Mouse (Mus musculus) layer of hippocampus, adult 2 months (tissue): Measurements from ENCODE around the gene Gm49396. TPM values are rescaled to one million over a fixed set of nuclear protein-coding genes. Genes with fewer than 3 reads are reported as not detected.

ENCODE experiments used
- DNase-seq, 2 experiments: peaks; one replicate each; pipeline ENCODE4 v3.0.0; 2022; ENCODE audit warnings: low spot score in 2 of 2
- H3K27ac ChIP-seq: fragments of 200-600 bp; 2 replicates; pipeline ENCODE4 v1.8.1; 2022
- H3K4me3 ChIP-seq: fragments of 200-600 bp; 2 replicates; pipeline ENCODE4 v1.8.1; 2022; ENCODE audit warnings: mild to moderate bottlenecking
- CTCF ChIP-seq: fragments of 200-600 bp; conservative IDR thresholded peaks from 2 replicates; pipeline ENCODE4 v1.8.1; 2022; ENCODE audit warnings: antibody characterized with exemption, mild to moderate bottlenecking, moderate library complexity
- total RNA-seq, 2 experiments: library from RNA; stranded (reverse); gene quantifications; 2 replicates each; pipeline ENCODE4 v1.2.3; 2021

Gm49396 gene
- total RNA-seq, 2 experiments from 2014 or later, result 9.0 to 11.4 TPM

DNA sequence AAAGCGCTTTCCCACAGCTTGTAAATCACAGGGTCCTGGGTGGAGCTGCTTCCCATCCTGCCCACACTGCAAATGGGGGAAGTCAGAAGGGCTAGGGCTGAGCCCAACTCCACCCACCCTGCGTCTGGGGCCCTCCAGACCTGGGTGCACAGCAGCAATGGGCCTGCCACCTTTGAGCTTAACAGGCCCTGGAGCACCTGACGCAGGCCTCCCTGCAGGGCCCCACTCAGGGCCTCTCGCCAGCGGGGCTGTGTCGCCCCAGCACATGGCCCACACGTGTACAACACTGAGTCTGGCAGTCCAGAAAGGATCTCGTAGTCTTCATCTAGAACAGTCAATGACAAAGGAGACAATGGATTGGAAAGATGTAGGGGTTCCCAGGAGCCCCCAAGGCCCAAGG is 16.8 kb downstream of the Gm49396 start:
- Histone ChIP-seq H3K27ac (no peak overlapping the region), H3K4me3 (no peak overlapping the region)
- TF ChIP-seq CTCF, result no peak
- no peak for DNase-seq

DNA sequence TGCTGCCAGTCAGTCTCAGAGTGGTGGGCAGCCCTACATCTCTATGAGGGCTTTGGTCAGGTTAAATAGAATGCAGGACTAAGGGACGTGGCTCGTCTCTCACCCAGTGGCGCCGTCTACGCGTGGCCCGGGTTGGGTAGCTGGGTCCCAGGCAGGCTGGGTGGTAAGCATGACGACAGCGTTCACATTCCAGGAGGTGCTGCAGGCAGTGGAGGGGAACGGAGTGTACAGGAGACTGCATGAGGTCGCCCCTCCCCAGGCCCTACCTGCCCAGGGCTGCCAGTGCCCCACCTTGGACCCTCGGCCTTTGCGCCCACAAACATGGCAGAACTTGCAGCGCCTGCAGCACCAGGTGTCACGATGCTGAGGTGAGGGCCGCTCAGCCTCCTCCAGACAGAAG is 18.4 kb downstream of the Gm49396 start:
- no peak overlapping the region for H3K27ac ChIP-seq
- DNase-seq, result no peak
- TF ChIP-seq CTCF, result no peak

DNA sequence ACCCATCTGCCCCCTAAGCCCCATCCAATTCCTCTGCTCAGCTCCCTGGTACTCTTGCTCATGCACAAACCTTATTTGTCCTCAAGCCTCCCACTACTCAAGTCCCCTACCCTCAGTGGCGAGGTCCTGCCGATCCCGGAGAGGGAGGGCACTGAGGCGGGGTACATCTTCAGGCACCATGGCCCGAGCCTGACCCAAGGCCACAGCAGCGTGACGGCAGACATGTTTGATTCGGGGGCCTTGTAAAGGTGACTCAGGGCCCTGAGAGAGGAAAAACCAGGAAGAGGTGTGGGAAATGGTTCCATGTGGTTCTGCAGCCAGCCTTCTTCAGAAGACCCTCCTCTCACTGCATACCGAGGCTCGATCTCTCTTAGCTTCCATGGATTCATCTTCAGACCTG is 21.2 kb downstream of the Gm49396 start:
- H3K27ac ChIP-seq, result no peak overlapping the region
- no peak overlapping the region for H3K4me3 ChIP-seq
- DNase-seq, result no peak
- TF ChIP-seq CTCF, result no peak

More for the DNA sequence above, 18.4 kb downstream of the Gm49396 start:
- H3K4me3 ChIP-seq, result no peak overlapping the region

DNA sequence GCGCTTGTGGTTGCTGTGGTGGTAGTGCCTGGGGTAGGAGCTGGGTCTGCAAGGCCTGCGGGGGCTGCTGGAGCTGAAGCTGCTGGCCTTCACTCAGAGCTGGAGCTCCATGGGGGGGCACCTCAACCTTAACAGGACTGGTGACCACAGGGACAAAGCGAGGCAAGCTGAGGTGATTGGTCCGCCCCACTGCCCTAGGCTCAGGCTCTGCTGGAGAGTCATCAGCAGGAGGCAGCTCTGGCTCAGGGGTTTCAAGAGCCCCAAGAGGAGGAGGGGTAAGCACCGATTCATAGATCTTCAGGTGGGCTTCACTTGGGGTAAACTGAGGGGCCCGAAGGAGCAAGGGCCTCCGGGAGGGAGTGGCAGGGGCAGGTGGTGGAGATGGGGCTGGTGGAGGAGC is 22.0 kb downstream of the Gm49396 start:
- DNase-seq, result no peak
- no peak overlapping the region for H3K27ac ChIP-seq
- no peak overlapping the region for H3K4me3 ChIP-seq
- TF ChIP-seq CTCF, result no peak

DNA sequence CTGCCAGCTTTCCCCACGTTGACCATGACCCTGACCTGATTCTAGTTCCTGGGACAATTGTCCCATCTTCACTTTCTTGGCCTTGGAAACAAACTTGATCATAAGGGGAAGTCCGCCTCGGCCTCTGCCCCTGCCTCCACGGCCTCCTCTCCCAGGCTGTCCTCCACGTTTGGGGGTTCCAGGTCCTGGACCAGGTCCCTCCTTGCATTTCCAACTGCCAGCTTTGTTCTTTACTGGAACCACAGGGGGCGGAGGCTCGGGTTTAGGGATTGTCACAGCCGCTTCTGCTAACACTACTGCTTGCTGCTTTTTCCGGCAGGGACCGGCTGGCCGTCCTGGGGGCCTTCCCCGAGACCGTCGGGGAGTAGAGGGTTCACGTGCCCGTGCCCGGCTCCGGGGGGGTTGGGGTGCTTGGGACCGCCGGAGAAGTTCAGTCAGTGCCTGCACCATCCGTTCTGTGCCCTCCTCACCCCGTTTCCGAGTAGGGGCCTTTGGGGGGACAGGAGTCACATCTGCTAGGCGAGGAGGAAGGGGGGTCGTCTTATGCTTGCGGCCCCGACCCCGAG is 23.4 kb downstream of the Gm49396 start:
- no peak for DNase-seq
- TF ChIP-seq CTCF, result no peak
- H3K27ac ChIP-seq, result no peak overlapping the region
- H3K4me3 ChIP-seq, result no peak overlapping the region; the same call in 1 of the 2 replicates

DNA sequence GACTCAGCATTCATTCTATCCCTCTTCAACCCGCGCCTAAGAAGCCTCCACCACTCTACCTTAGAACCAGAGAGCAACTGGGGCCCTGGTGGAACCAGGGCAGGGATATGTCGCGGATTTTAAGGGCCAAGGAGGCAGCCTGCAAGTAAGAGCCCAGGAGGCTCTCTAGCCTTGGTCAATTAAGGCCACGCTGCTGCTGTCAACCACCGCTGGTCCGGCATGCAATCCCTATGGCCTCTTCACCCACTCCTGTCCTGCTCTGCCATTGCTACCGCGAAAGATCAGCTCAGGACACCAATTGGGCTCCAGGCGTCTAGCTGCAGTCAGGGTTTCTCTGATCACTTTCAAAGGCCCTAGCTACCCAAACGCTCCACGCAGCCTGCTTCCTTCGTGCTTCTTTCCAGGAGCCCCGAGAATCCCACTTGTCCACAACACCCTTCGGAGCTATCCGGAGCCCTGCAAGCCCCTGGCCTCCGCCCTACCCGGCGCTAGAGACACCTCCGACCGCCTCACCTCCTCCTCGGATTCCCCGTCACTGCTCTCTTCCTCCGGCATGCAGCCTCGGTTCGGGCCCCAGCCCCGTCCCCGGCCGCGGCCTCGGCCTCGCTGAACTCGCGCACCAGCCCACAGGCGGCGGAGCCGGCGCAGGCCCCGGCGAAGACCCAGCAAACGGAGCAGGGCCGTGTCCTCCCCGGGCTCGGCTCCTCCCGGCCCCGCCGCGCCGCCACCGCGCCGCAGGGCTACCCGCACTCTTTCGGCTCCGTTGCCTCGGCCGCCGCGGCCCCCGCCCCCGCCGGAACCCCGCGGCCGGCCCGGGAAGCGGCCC is 24.9 kb downstream of the Gm49396 start:
- TF ChIP-seq CTCF, result no peak
- Histone ChIP-seq H3K27ac (peak overlapping the region; percentile 96), H3K4me3 (peak overlapping the region; percentile 90)
- no peak for DNase-seq

DNA sequence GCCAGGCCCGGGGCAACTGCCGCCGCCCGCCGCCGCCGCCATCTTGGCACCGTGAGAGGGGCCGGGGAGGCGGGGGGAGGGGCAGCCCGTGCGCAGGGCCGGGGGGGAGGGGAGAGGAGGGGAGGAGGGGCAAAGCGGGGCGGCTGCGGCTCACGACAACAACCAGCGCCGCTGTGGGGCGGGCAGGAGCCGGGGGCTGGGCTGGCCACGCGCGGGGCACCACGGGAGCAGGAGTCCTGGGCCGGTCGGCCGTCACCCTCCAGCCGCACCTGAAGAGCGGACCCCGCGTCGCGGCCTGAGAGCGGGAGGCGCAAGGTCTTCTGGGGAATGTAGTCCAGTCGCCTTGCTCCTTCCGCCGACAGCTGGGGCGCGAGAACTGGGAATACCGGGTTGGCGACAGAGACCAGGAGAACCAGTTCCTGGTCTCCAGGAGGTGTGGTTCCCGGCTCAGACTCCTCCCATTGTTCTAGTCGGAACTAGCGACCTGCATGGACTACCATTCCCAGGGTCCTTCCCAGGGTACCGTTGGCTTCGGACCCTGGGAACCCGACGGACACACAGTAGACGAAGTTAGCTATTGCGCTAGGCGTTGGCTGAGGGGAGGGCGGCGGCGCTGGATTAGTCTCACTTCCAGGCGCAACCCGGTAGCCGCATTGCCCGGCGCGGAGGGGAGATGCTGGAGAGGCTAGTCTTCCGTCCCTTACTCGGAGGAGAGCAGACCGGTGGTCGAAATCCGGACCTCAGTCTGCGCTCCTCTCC is 25.7 kb downstream of the Gm49396 start, which contains the start of gene Kmt2b:
Kmt2b (minus strand) TSS at position 51 of the 759 bp plus-strand sequence.
- peak; percentile 94 to 97 for DNase-seq
- peak within 1 kb of the TSS; percentile 96 for H3K27ac ChIP-seq
- no peak for TF ChIP-seq CTCF
- H3K4me3 ChIP-seq, result peak within 1 kb of the TSS; percentile 90

DNA sequence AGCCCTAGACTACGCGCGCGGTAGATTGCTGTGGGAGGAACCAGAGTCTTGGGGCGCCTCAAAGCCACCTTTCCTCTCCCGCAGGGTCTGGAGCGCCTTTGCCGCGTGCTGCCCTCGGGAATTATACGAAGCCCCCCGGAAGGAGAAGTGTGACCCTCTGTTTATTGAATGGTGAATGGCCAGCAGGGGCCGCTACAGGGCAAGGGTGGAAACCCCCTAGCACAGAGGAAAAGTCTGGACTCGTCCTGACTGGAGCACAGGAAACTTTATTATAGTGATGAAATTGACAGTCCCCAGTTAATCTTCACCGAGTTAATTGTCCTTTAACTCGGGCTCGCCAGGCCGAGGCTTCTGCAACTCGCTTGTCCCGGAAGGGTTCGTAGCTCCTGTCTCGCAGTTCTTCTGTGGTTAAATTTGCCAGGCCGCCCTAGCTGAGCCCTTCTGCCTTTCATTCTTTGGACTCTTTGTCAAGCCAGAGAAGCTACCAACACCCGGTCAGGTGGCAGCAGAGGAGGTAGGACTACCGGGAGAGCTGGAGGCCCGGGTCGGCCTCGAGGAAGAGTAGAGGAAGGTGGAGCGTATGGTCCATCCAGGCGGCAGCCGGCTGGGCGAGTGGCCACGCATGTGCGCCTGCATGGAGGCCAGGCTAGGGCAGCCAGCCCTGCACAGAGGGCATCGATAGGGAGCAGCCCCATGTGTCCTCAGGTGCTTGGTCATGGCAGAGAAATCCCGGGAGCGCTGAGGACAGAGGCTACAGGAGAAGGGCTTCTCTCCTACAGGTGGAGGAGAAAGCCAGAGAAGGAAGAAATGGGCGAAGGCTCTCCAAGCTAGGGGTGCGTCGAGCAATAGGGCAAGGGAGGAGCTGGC is 26.5 kb downstream of the Gm49396 start:
- peak overlapping the region; percentile 90 for H3K4me3 ChIP-seq
- peak; percentile 71 to 84 for DNase-seq
- peak; percentile 94 for TF ChIP-seq CTCF
- H3K27ac ChIP-seq, result peak overlapping the region; percentile 96

DNA sequence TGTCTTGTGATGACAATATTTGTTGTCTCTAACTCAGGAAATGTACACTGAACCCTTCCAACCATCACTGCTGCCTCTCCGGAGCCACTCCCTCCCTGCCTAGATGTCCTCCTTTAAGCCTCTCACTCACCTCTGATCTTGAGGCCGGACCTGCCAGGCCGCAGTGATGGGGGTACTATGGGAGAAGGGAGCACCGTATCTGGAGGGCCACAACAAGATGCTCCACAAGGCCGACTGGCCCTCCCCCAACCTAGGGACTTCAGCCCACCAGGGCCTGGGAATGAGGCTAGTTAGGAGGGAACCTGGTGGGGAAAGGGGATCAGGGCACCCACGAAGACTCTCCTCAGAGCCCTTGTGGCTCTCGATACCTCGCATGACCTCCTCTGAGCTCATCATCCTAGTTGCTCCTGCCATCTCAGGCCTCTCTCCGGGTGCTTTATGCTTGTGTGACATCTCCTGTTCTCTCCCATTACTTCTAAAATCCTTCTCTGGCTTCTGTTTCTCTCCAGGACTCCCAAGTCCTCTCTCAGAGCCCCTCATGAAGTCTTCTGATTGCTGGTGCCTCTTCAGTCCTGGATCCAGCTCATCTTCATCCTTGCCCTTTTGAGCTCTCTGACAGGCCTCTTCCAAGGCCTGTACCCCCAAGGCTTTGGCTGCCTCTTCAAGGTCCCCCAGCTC is 27.9 kb downstream of the Gm49396 start:
- TF ChIP-seq CTCF, result no peak
- H3K27ac ChIP-seq, result no peak overlapping the region

DNA sequence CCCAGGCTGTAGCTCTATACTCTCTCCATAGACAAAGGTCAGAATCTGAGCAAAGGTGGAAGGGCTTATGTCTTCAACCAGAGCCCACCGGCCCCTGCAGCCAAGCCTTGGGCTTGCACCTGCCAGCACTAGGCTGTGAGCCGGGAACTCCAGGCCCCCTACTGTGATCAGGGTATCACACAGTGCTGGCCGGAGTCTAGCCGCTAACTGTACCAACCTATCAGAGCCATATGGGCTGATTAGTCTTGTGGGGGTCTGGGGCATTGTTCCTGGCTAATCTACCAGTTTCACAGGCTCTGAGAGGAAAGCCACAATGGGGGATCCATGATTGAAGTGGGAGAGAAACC is 28.4 kb downstream of the Gm49396 start:
- DNase-seq, result no peak
- no peak overlapping the region for H3K4me3 ChIP-seq
- H3K27ac ChIP-seq, result no peak overlapping the region
- no peak for TF ChIP-seq CTCF

More for the DNA sequence above, 27.9 kb downstream of the Gm49396 start:
- no peak for DNase-seq
- no peak overlapping the region for H3K4me3 ChIP-seq

DNA sequence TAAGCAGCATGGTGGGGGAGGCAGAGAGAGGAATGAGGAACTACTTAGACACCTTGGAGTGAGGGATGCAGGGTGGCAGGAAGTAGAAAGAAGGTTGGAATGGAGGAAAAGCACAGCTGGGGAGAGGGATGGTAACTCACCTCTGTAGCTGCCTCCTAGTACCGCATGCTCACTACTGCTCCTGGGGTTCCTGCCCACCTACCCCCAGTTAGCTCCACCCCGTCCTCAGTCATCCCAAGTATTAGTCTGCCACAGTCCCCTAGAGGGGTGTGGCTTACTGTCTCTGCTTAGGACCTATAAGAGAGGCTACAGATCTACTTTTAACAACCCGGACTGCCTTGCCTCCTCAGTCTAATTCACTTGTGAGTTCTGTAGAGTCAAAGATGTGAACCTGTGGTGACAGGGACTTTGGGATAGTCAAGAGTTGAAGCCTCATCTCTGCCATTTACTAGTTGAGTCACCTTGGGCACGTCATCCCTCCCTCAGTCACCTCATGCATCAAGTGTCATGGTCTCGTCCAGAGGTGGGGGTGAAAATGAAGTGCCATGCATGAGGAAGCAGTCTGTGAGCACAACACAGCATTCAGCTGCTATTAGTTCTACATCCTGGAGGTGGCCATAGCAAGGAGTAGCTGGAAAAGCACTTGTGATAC is 29.8 kb downstream of the Gm49396 start:
- DNase-seq, result no peak
- Histone ChIP-seq H3K4me3 (no peak overlapping the region), H3K27ac (no peak overlapping the region)
- TF ChIP-seq CTCF, result no peak
